Mouse (Mus musculus): ENCODE measurements around the gene Cyld. TPM values are rescaled to one million over a fixed set of nuclear protein-coding genes. Genes with fewer than 3 reads are reported as not detected.
A peak's percentile ranks its signal among the peaks of the same experiment; 100 is the strongest.

The Cyld gene
- polyA plus RNA-seq (2017; shearing (Covaris generic)) = 100 to 1,000 TPM; 108 to 125 TPM

GRCm38 (mm10) chr8:88696721-88697641 lies at the start of gene Cyld:
Cyld (plus strand) TSS chr8:88697028.
- peak; percentile 80 for ATAC-seq

GRCm38 (mm10) chr8:88648322-88648721 lies 48.5 kb upstream of the Cyld start:
- no peak for ATAC-seq

GRCm38 (mm10) chr8:88650016-88650708 lies 46.7 kb upstream of the Cyld start:
- peak; percentile 58 for ATAC-seq

- ATAC-seq = peak; percentile 70
These were observed 45.7 kb upstream of the Cyld start for GRCm38 (mm10) chr8:88651122-88651521.

- no peak for ATAC-seq
These were observed 41.5 kb upstream of the Cyld start for GRCm38 (mm10) chr8:88655334-88655733.

- no peak for ATAC-seq
These were observed 37.0 kb upstream of the Cyld start for GRCm38 (mm10) chr8:88659873-88660272.

GRCm38 (mm10) chr8:88662401-88662821 lies 34.4 kb upstream of the Cyld start:
- no peak for ATAC-seq

GRCm38 (mm10) chr8:88664121-88664520 lies 32.7 kb upstream of the Cyld start:
- no peak for ATAC-seq

- no peak for ATAC-seq
These were observed 31.9 kb upstream of the Cyld start for GRCm38 (mm10) chr8:88664947-88665346.

GRCm38 (mm10) chr8:88666435-88666834 lies 30.4 kb upstream of the Cyld start:
- ATAC-seq = peak; percentile 25

- ATAC-seq = peak; percentile 92
These were observed 28.3 kb upstream of the Cyld start for GRCm38 (mm10) chr8:88668400-88669086.

GRCm38 (mm10) chr8:88670782-88671181 lies 26.0 kb upstream of the Cyld start:
- ATAC-seq = no peak

GRCm38 (mm10) chr8:88671575-88671974 lies 25.3 kb upstream of the Cyld start:
- ATAC-seq = no peak

- ATAC-seq = no peak
These were observed 23.0 kb upstream of the Cyld start for GRCm38 (mm10) chr8:88673859-88674258.

- ATAC-seq = no peak
These were observed 21.3 kb upstream of the Cyld start for GRCm38 (mm10) chr8:88675372-88676165.

- no peak for ATAC-seq
These were observed 19.8 kb upstream of the Cyld start for GRCm38 (mm10) chr8:88677071-88677470.

GRCm38 (mm10) chr8:88680566-88680965 lies 16.3 kb upstream of the Cyld start:
- ATAC-seq = no peak

- ATAC-seq = no peak
These were observed 15.8 kb upstream of the Cyld start for GRCm38 (mm10) chr8:88681046-88681445.

GRCm38 (mm10) chr8:88683656-88684289 lies 13.1 kb upstream of the Cyld start:
- no peak for ATAC-seq

- no peak for ATAC-seq
These were observed 10.5 kb upstream of the Cyld start for GRCm38 (mm10) chr8:88686226-88686905.

- ATAC-seq = no peak
These were observed 10.0 kb upstream of the Cyld start for GRCm38 (mm10) chr8:88686906-88687235.
